Mouse (Mus musculus) kidney, postnatal 10 days (tissue): ENCODE measurements around the gene Smpd2.

Source experiments
- DNase-seq: peaks from one replicate; pipeline ENCODE4 v3.0.0; 2021; ENCODE audit warnings: mixed read lengths

Smpd2 gene

GRCm38 (mm10) chr10:41489708-41490517, at the start of gene Smpd2, which contains the start of gene Ppil6:
TSS of gene Smpd2 (minus strand) at chr10:41490369.
TSS of gene Ppil6 (plus strand) at chr10:41490439.
- peak; percentile 97 for DNase-seq

- no peak for DNase-seq
Observed at GRCm38 (mm10) chr10:41538986-41539385, 48.8 kb upstream of the Smpd2 start.

- no peak for DNase-seq
Observed at GRCm38 (mm10) chr10:41537983-41538330, 47.8 kb upstream of the Smpd2 start.

- DNase-seq, result no peak
Observed at GRCm38 (mm10) chr10:41537226-41537982, 47.2 kb upstream of the Smpd2 start.

GRCm38 (mm10) chr10:41536714-41537113, 46.5 kb upstream of the Smpd2 start:
- no peak for DNase-seq

GRCm38 (mm10) chr10:41535991-41536390, 45.8 kb upstream of the Smpd2 start:
- no peak for DNase-seq

GRCm38 (mm10) chr10:41529972-41530371, 39.8 kb upstream of the Smpd2 start:
- no peak for DNase-seq

- DNase-seq, result no peak
Observed at GRCm38 (mm10) chr10:41525696-41526095, 35.5 kb upstream of the Smpd2 start.

- DNase-seq, result no peak
Observed at GRCm38 (mm10) chr10:41523386-41523785, 33.2 kb upstream of the Smpd2 start.

- no peak for DNase-seq
Observed at GRCm38 (mm10) chr10:41520410-41520673, 30.2 kb upstream of the Smpd2 start.

GRCm38 (mm10) chr10:41519640-41520409, 29.7 kb upstream of the Smpd2 start:
- peak; percentile 75 for DNase-seq

- DNase-seq, result peak; percentile 96
Observed at GRCm38 (mm10) chr10:41518981-41519618, 28.9 kb upstream of the Smpd2 start, which contains the start of gene Cd164. TSS of gene Cd164 (plus strand) at chr10:41519414.

- DNase-seq, result peak; percentile 83
Observed at GRCm38 (mm10) chr10:41518508-41518980, 28.4 kb upstream of the Smpd2 start.

GRCm38 (mm10) chr10:41514921-41515320, 24.8 kb upstream of the Smpd2 start:
- DNase-seq, result no peak

GRCm38 (mm10) chr10:41514301-41514700, 24.1 kb upstream of the Smpd2 start:
- DNase-seq, result no peak

- DNase-seq, result peak; percentile 43
Observed at GRCm38 (mm10) chr10:41509160-41509559, 19.0 kb upstream of the Smpd2 start.

- DNase-seq, result peak; percentile 76
Observed at GRCm38 (mm10) chr10:41505446-41505845, 15.3 kb upstream of the Smpd2 start.

GRCm38 (mm10) chr10:41504996-41505395, 14.8 kb upstream of the Smpd2 start:
- no peak for DNase-seq

GRCm38 (mm10) chr10:41500941-41501340, 10.8 kb upstream of the Smpd2 start:
- DNase-seq, result peak; percentile 48

- peak; percentile 45 for DNase-seq
Observed at GRCm38 (mm10) chr10:41491111-41491510, 942 bp upstream of the Smpd2 start.

GRCm38 (mm10) chr10:41490518-41490873, 327 bp upstream of the Smpd2 start:
- DNase-seq, result no peak

- peak; percentile 51 for DNase-seq
Observed at GRCm38 (mm10) chr10:41489294-41489693, 875 bp downstream of the Smpd2 start.

GRCm38 (mm10) chr10:41488877-41489276, 1.3 kb downstream of the Smpd2 start:
- DNase-seq, result no peak
